Mouse (Mus musculus): ENCODE measurements around the gene Alg9. TPM values are rescaled to one million over a fixed set of nuclear protein-coding genes. Genes with fewer than 3 reads are reported as not detected.

Alg9 gene
- polyA plus RNA-seq (2014; fragmentation: Nextera tagmentation; extraction: Ambion mirVana), result 46.3 and 46.9 TPM in 2 replicates

DNA sequence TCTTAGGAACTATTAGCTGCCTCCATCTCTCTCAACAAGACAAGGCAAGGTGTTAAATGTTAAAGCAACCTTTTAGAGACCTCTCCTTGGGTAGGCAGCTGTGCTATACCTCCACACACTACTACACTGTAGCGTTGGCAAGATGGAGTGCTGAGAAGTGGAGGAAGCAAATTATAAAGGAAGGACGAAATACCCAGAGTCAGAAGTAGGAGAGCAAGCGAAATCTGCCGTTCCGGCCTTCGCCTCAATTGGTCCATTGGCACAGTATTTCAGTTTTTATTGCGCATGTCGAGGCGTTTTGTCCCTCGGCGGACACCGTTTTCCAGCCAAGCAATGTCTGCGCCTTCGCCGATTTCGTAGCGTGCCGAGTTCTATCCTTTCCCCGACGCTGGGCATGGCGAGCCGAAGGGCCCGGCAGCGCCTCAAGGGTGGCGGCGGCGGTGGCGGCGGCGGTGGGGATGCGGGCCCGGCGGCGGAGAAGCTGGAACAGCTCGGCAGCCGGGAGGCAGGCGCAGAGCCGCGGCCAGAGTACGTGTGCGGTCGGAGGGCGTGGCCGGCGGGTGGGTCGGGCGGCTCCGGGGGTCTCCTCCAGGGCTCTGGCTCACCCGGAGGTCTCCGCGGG, at the start of gene Alg9, which contains the start of gene 1110032A03Rik:
Gene Alg9, plus strand, starts transcription at position 29 of the 622 bp plus-strand sequence.
Gene 1110032A03Rik, minus strand, starts transcription at position 530 of the 622 bp plus-strand sequence.
- DNase-seq (ENCODE audit: low spot score) (peak; percentile 89), ATAC-seq (ENCODE audit: insufficient read depth, low FRiP score, low TSS enrichment) (peak; percentile 80)
- peak within 1 kb of the TSS; percentile 89 for H3K4me3 ChIP-seq (ENCODE audit: low read depth, low read length)
- H3K27ac ChIP-seq (ENCODE audit: low read depth, low read length), result peak within 1 kb of the TSS; percentile 80
- under 1% methylated on average over 47 of the region's 51 CpGs for WGBS
- peak within 1 kb of the TSS; percentile 79 for H3K4me2 ChIP-seq (ENCODE audit: low read depth)
- H3K9ac ChIP-seq (ENCODE audit: low read length), result peak within 1 kb of the TSS; percentile 85
- no peaks in the 10 kb centered on the region for H3K9me3 ChIP-seq (ENCODE audit: control insufficient read depth, low read length)
- H3K4me1 ChIP-seq (ENCODE audit: control insufficient read depth, insufficient read depth, low read length), result peaks cover 10% of the 10 kb centered on the region; the same call in 1 of the 2 replicates
- H3K36me3 ChIP-seq (ENCODE audit: control insufficient read depth, insufficient read depth, low read length), result no peaks in the 10 kb centered on the region; the same call in 1 of the 2 replicates
- H3K27me3 ChIP-seq (ENCODE audit: control insufficient read depth, insufficient read depth, low read length), result no peaks in the 10 kb centered on the region

DNA sequence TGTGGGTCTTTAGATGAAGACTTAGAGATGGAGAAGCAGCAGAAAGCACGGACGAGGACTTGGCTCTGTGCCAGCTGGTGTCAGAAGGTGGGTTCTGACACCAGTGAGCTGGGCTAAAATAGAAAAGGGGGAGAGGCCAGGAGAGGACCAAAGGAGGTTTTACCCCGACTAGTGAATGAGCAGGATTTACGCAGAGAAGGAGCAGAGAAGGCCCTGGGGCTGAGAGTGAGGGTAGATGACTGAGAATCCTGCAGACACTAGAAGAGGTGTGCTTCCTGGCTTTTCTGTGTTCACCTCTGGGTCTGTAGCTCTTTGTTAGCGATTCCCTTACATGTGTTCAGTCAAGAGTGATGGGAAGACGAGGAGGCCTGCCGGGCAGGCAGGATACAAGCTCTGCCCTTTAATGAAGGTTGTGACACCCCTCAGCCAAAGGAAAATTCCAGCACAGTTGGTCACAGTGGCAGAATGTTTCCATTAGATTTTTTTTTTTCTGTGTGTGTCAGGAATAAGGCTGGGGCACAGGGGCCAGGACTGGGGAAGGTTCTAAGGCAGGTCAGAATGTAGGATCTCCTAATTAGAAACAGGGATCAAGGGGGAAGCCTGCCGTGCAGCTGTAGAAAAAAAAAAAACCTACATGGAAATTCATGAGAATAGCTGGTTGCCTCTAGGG, 48.8 kb upstream of the Alg9 start:
- peak overlapping the region; percentile 61; the same call in 1 of the 2 replicates for H3K4me3 ChIP-seq (ENCODE audit: low read depth, low read length)
- H3K9me3 ChIP-seq (ENCODE audit: control insufficient read depth, low read length), result no peaks in the 10 kb centered on the region
- peak overlapping the region; percentile 83 for H3K4me2 ChIP-seq (ENCODE audit: low read depth)
- ATAC-seq (ENCODE audit: insufficient read depth, low FRiP score, low TSS enrichment) (no peak), DNase-seq (ENCODE audit: low spot score) (peak; percentile 28)
- 51% methylated on average over 8 of the region's 8 CpGs for WGBS
- H3K27me3 ChIP-seq (ENCODE audit: control insufficient read depth, insufficient read depth, low read length), result no peaks in the 10 kb centered on the region
- H3K9ac ChIP-seq (ENCODE audit: low read length), result peak overlapping the region; percentile 2; the same call in 1 of the 2 replicates
- H3K36me3 ChIP-seq (ENCODE audit: control insufficient read depth, insufficient read depth, low read length), result no peaks in the 10 kb centered on the region
- H3K4me1 ChIP-seq (ENCODE audit: control insufficient read depth, insufficient read depth, low read length), result peaks cover 16% of the 10 kb centered on the region
- 0 out of 2 replicates have a peak overlapping the region, but pooled peaks have one; percentile 2 for H3K27ac ChIP-seq (ENCODE audit: low read depth, low read length)

DNA sequence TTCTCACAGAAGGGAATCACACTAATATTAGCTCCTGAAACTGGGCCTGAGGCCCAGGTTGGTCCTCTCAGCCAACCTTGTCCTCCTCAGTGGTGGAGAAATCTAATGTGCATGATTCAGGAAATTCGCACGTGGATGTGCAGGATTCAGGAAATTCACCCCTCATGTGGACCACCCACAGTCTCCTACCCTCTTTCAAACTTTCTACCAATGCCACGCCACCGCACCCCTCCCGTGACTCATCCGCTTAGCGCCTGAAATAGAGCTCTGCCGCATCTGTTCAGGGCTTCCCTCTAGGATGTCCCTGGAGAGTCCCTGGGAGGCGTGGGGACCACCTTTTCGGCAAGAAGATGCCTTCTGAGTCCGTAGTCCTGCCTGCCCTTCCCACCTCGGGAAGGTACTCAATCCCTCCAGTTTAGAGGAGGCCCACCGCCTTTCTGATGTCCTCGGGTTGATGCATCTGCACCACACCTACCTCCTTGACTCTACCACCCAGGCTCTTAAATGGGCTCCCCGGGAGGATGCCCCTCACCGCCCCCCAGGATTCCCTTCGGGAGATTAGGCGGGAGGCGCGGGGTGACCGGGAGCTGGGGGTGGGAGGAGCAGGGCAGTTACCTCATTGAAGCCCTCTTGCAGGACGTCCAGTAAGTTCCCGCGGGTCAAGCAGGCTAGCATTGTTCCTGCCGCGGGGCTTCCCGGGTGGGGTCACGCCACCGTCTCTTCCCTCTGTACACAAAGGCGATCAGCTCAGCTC, 47.5 kb upstream of the Alg9 start:
- H3K4me2 ChIP-seq (ENCODE audit: low read depth), result peak overlapping the region; percentile 83
- peak overlapping the region; percentile 81 for H3K9ac ChIP-seq (ENCODE audit: low read length)
- DNase-seq (ENCODE audit: low spot score), result peak; percentile 59
- ATAC-seq (ENCODE audit: insufficient read depth, low FRiP score, low TSS enrichment), result peak; percentile 36
- H3K36me3 ChIP-seq (ENCODE audit: control insufficient read depth, insufficient read depth, low read length), result no peaks in the 10 kb centered on the region
- no peaks in the 10 kb centered on the region for H3K9me3 ChIP-seq (ENCODE audit: control insufficient read depth, low read length)
- peak overlapping the region; percentile 60 for H3K27ac ChIP-seq (ENCODE audit: low read depth, low read length)
- peaks cover 16% of the 10 kb centered on the region for H3K4me1 ChIP-seq (ENCODE audit: control insufficient read depth, insufficient read depth, low read length)
- peak overlapping the region; percentile 61 for H3K4me3 ChIP-seq (ENCODE audit: low read depth, low read length)
- 3% methylated on average over 30 of the region's 30 CpGs for WGBS
- H3K27me3 ChIP-seq (ENCODE audit: control insufficient read depth, insufficient read depth, low read length), result no peaks in the 10 kb centered on the region

DNA sequence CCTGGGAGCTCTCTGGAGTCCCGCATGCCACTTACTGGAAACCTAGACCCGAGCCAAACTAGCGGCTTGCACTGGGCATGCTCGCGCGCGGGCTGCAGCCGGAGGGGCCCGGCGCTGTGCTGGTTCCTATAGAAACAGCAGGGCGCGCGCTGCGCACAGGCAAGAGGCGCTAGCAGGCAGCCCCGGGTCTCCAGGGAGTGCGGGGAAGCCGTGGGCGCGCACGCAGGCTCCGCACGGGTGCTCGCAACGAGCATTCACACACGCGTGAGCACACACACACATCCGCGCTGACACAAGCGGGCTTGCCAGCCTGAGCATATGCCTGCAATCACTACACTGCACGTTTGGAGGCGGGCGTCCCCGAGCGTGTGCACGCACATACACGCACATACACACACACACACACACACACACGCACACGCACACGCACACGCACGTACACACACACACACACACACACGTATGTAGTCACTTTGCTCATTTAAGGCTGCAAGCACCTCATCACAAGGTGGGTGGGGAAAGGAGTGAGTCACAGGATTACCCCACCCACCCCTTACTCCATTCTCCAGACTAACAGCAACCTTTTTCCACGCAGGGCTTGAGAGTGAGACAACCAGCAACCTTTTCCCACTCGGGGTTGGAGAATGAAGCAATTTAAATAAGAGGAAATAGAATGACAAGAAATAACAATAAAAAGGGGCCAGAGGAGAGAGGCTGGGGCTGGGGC, 46.7 kb upstream of the Alg9 start:
- Histone ChIP-seq H3K27ac (ENCODE audit: low read depth, low read length) (peak overlapping the region; percentile 60), H3K27me3 (ENCODE audit: control insufficient read depth, insufficient read depth, low read length) (no peaks in the 10 kb centered on the region), H3K9ac (ENCODE audit: low read length) (peak overlapping the region; percentile 81), H3K4me2 (ENCODE audit: low read depth) (peak overlapping the region; percentile 83), H3K36me3 (ENCODE audit: control insufficient read depth, insufficient read depth, low read length) (no peaks in the 10 kb centered on the region), H3K4me3 (ENCODE audit: low read depth, low read length) (peak overlapping the region; percentile 61), H3K4me1 (ENCODE audit: control insufficient read depth, insufficient read depth, low read length) (peaks cover 22% of the 10 kb centered on the region), H3K9me3 (ENCODE audit: control insufficient read depth, low read length) (no peaks in the 10 kb centered on the region)
- ATAC-seq (ENCODE audit: insufficient read depth, low FRiP score, low TSS enrichment) (peak; percentile 91), DNase-seq (ENCODE audit: low spot score) (peak; percentile 91)
- under 1% methylated on average over 45 of the region's 45 CpGs for WGBS

DNA sequence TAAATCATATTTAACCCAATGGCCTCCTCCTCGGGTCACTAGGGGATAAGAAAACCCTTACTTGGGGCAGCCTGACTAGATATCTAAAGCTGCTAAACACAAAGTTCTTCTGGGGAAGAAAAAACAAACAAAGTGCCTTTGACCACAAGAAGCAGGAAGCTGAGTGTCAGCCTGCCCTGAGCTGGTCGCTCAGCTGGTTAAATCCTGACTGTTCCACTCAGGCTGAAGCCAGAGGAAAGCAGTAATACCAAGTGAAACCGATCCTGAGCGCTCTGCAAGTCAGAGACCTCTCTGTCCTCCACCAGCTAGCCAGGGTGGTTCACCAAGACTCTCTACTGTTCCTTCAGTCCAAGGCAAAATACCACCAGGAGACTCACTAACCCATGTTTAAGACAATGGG, 45.2 kb upstream of the Alg9 start:
- H3K9me3 ChIP-seq (ENCODE audit: control insufficient read depth, low read length), result no peaks in the 10 kb centered on the region
- no peaks in the 10 kb centered on the region for H3K36me3 ChIP-seq (ENCODE audit: control insufficient read depth, insufficient read depth, low read length)
- no peak for ATAC-seq (ENCODE audit: insufficient read depth, low FRiP score, low TSS enrichment)
- WGBS, result 55% methylated on average over 4 of the region's 4 CpGs
- no peak overlapping the region for H3K4me2 ChIP-seq (ENCODE audit: low read depth)
- no peak overlapping the region for H3K9ac ChIP-seq (ENCODE audit: low read length)
- peaks cover 20% of the 10 kb centered on the region for H3K4me1 ChIP-seq (ENCODE audit: control insufficient read depth, insufficient read depth, low read length)
- H3K27me3 ChIP-seq (ENCODE audit: control insufficient read depth, insufficient read depth, low read length), result no peaks in the 10 kb centered on the region
- no peak overlapping the region for H3K4me3 ChIP-seq (ENCODE audit: low read depth, low read length)
- DNase-seq (ENCODE audit: low spot score), result no peak
- H3K27ac ChIP-seq (ENCODE audit: low read depth, low read length), result no peak overlapping the region

DNA sequence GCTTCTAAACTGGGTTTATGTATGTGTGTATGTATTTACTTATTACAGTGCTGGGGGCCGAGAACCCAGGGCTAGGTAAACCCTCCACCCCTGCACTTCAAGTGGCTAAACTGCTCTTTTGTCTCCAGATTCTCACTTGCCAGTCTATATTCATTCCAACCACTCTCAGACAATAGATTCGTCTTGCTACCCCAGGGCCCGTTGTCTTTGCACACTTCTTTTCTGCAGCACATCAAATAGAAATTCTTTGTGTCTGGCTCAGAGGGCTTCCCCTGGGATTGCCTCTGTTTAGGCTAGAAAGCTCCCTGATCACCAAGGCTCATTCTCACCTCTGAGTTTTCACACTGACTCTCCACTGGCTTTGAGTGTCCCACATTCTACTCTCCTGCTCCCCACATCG, 42.3 kb upstream of the Alg9 start:
- H3K9ac ChIP-seq (ENCODE audit: low read length), result no peak overlapping the region
- no peak overlapping the region for H3K4me3 ChIP-seq (ENCODE audit: low read depth, low read length)
- H3K9me3 ChIP-seq (ENCODE audit: control insufficient read depth, low read length), result no peaks in the 10 kb centered on the region
- ATAC-seq (ENCODE audit: insufficient read depth, low FRiP score, low TSS enrichment), result no peak
- 0 out of 2 replicates have a peak overlapping the region, but pooled peaks have one; percentile 8 for H3K27ac ChIP-seq (ENCODE audit: low read depth, low read length)
- H3K36me3 ChIP-seq (ENCODE audit: control insufficient read depth, insufficient read depth, low read length), result no peaks in the 10 kb centered on the region
- no peaks in the 10 kb centered on the region for H3K27me3 ChIP-seq (ENCODE audit: control insufficient read depth, insufficient read depth, low read length)
- WGBS, result 7% methylated on average over 4 of the region's 4 CpGs
- no peak overlapping the region for H3K4me2 ChIP-seq (ENCODE audit: low read depth)
- peak; percentile 45 for DNase-seq (ENCODE audit: low spot score)
- H3K4me1 ChIP-seq (ENCODE audit: control insufficient read depth, insufficient read depth, low read length), result peaks cover 13% of the 10 kb centered on the region; the same call in 1 of the 2 replicates

DNA sequence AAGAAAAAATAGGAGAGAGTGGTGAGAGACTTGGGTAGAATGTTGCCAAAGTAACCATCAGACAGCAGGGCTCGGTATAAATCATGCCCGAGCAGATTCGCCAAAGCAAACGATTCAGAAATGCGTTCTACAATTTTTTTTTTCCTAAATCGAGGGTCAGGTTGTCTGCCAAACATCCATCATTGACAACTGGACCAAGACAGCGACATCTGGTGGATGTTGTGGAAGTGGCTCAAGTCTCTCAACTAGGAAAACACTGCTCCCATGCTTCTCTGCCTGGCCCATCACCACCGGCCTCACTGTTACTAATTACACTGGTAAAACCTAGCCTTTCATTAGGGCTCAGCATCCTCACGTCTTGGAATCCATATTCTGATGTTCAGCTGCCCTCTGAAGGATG, 39.8 kb upstream of the Alg9 start:
- H3K36me3 ChIP-seq (ENCODE audit: control insufficient read depth, insufficient read depth, low read length), result no peaks in the 10 kb centered on the region
- no peaks in the 10 kb centered on the region for H3K9me3 ChIP-seq (ENCODE audit: control insufficient read depth, low read length)
- H3K4me2 ChIP-seq (ENCODE audit: low read depth), result 0 out of 2 replicates have a peak overlapping the region, but pooled peaks have one; percentile 10
- H3K27ac ChIP-seq (ENCODE audit: low read depth, low read length), result no peak overlapping the region
- ATAC-seq (ENCODE audit: insufficient read depth, low FRiP score, low TSS enrichment) (no peak), DNase-seq (ENCODE audit: low spot score) (peak; percentile 63)
- H3K9ac ChIP-seq (ENCODE audit: low read length), result no peak overlapping the region
- H3K27me3 ChIP-seq (ENCODE audit: control insufficient read depth, insufficient read depth, low read length), result no peaks in the 10 kb centered on the region
- 5% methylated on average over 9 of the region's 9 CpGs for WGBS
- no peak overlapping the region for H3K4me3 ChIP-seq (ENCODE audit: low read depth, low read length)
- peaks cover 10% of the 10 kb centered on the region; the same call in 1 of the 2 replicates for H3K4me1 ChIP-seq (ENCODE audit: control insufficient read depth, insufficient read depth, low read length)

Data from neural tube, embryonic 11.5 days (tissue).